9 mouse cellular contexts compared by ENCODE assay signal in the genomic region with DNA sequence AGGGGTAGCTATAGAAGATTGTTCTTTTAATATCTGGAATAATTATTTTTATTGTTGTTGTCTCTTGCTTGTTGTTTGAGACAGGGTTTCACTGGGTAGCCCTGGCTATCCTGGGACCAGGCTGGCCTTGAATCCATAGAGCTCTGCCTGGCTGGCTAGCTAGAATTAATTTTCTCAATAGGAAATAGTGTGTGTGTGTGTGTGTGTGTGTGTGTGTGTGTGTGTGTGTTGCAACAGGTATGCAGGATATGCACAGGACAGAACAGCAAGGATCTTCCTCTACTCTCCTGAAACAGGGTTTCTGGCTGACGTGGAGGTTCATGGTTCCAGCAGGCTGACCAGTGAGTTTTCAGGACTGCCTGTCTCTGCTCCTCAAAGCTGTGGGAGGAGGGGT. TPM values are rescaled to one million over a fixed set of nuclear protein-coding genes. Genes with fewer than 3 reads are reported as not detected.
DNase-seq lines count a peak whose midpoint lies in the region; ATAC-seq lines count a peak whose summit lies in the region.
"Had no signal": no experiment of that assay in that cellular context is flagged by ENCODE, and none has a peak within 500 bp of the region (broad histone marks: within the 10 kb centered on the region; RNA-seq: fewer than 3 reads in every experiment).

No protein-coding gene starts in this region.

- H3K27me3 ChIP-seq in kidney, embryonic 15.5 days = no peaks in the 10 kb centered on the region
- H3K27me3 ChIP-seq in embryonic facial prominence, embryonic 13.5 days = no peaks in the 10 kb centered on the region
- H3K27me3 ChIP-seq in hindbrain, embryonic 16.5 days (replicated peaks; ENCODE audit: control insufficient read depth, insufficient read depth, low read length) = no peaks in the 10 kb centered on the region
- H3K27me3 ChIP-seq in midbrain, embryonic 13.5 days = no peaks in the 10 kb centered on the region

- WGBS in kidney, embryonic 15.5 days = 88% methylated on average over 1 of the region's 1 CpGs
- 71% methylated on average over 1 of the region's 1 CpGs for WGBS in embryonic facial prominence, embryonic 13.5 days
- 45% methylated on average over 1 of the region's 1 CpGs for WGBS in hindbrain, embryonic 16.5 days
- 73% methylated on average over 1 of the region's 1 CpGs for WGBS in midbrain, embryonic 13.5 days

- no peak; the same call in 1 of the 2 replicates for ATAC-seq in kidney, embryonic 15.5 days (replicated peaks; ENCODE audit: low FRiP score)
- ATAC-seq in embryonic facial prominence, embryonic 13.5 days (ENCODE audit: insufficient number of reproducible peaks, insufficient read depth, low FRiP score, low TSS enrichment, low read depth) = 0 out of 2 replicates have a peak, but pooled peaks have one; percentile 43
- ATAC-seq in hindbrain, embryonic 16.5 days = peak; percentile 41
- peak; percentile 55 for ATAC-seq in midbrain, embryonic 13.5 days

- no peaks in the 10 kb centered on the region for H3K36me3 ChIP-seq in kidney, embryonic 15.5 days
- H3K36me3 ChIP-seq in embryonic facial prominence, embryonic 13.5 days = no peaks in the 10 kb centered on the region
- no peaks in the 10 kb centered on the region for H3K36me3 ChIP-seq in hindbrain, embryonic 16.5 days (ENCODE audit: control insufficient read depth, insufficient read depth, low read length)
- no peaks in the 10 kb centered on the region for H3K36me3 ChIP-seq in midbrain, embryonic 13.5 days
- H3K36me3 ChIP-seq: G1E had no signal

- H3K9me3 ChIP-seq in kidney, embryonic 15.5 days (replicated peaks) = no peaks in the 10 kb centered on the region
- H3K9me3 ChIP-seq in embryonic facial prominence, embryonic 13.5 days = no peaks in the 10 kb centered on the region
- H3K9me3 ChIP-seq in hindbrain, embryonic 16.5 days (ENCODE audit: control insufficient read depth, low read length) = no peaks in the 10 kb centered on the region
- no peaks in the 10 kb centered on the region for H3K9me3 ChIP-seq in midbrain, embryonic 13.5 days
- H3K9me3 ChIP-seq: G1E had no signal

- 0 out of 2 replicates have a peak, but pooled peaks cover 3% of the 10 kb centered on the region for H3K4me1 ChIP-seq in kidney, embryonic 15.5 days
- peaks cover 10% of the 10 kb centered on the region; the same call in 1 of the 2 replicates for H3K4me1 ChIP-seq in embryonic facial prominence, embryonic 13.5 days
- no peaks in the 10 kb centered on the region for H3K4me1 ChIP-seq in hindbrain, embryonic 16.5 days (ENCODE audit: control insufficient read depth, insufficient read depth, low read depth, low read length)
- peaks cover 5% of the 10 kb centered on the region for H3K4me1 ChIP-seq in midbrain, embryonic 13.5 days (replicated peaks)

- peak overlapping the region; percentile 70; the same call in 1 of the 2 replicates for H3K27ac ChIP-seq in kidney, embryonic 15.5 days
- 0 out of 2 replicates have a peak overlapping the region, but pooled peaks have one; percentile 44 for H3K27ac ChIP-seq in embryonic facial prominence, embryonic 13.5 days
- no peak overlapping the region for H3K27ac ChIP-seq in hindbrain, embryonic 16.5 days (ENCODE audit: low read depth, low read length)
- no peak overlapping the region for H3K27ac ChIP-seq in midbrain, embryonic 13.5 days

- H3K4me3 ChIP-seq in kidney, embryonic 15.5 days (replicated peaks) = peak overlapping the region; percentile 28
- H3K4me3 ChIP-seq in embryonic facial prominence, embryonic 13.5 days = peak overlapping the region; percentile 28
- H3K4me3 ChIP-seq in hindbrain, embryonic 16.5 days (ENCODE audit: low read length) = peak overlapping the region; percentile 28
- peak overlapping the region; percentile 20; the same call in 1 of the 2 replicates for H3K4me3 ChIP-seq in midbrain, embryonic 13.5 days (replicated peaks)

- H3K9ac ChIP-seq in kidney, embryonic 15.5 days = no peak overlapping the region
- H3K9ac ChIP-seq in embryonic facial prominence, embryonic 13.5 days = peak overlapping the region; percentile 59; the same call in 1 of the 2 replicates
- H3K9ac ChIP-seq in hindbrain, embryonic 16.5 days (ENCODE audit: low read depth, low read length) = peak overlapping the region; percentile 54; the same call in 1 of the 2 replicates
- no peak overlapping the region for H3K9ac ChIP-seq in midbrain, embryonic 13.5 days (replicated peaks)

- no peak for DNase-seq in kidney, adult 11 months
- DNase-seq in spleen, adult 12 weeks (ENCODE audit: low spot score) = no peak
- no peak for DNase-seq in cerebellum, postnatal 25 days
- no peak for DNase-seq in Muller cell, postnatal 12 days (ENCODE audit: inconsistent ontology term)

- peak overlapping the region; percentile 58 for H3K4me2 ChIP-seq in kidney, embryonic 15.5 days
- peak overlapping the region; percentile 59 for H3K4me2 ChIP-seq in embryonic facial prominence, embryonic 13.5 days
- H3K4me2 ChIP-seq in hindbrain, embryonic 16.5 days (ENCODE audit: low read length) = peak overlapping the region; percentile 53
- H3K4me2 ChIP-seq in midbrain, embryonic 13.5 days (replicated peaks) = peak overlapping the region; percentile 61

RNA-seq across cellular contexts. Expression of a gene that starts 1.4 kb away (rescaled TPM):
- 0.76 and 1.2 TPM in 2 replicates for polyA plus RNA-seq in kidney, embryonic 15.5 days (2015; fragmentation: Nextera tagmentation; extraction: Ambion mirVana)
- 0.38 and 0.39 TPM in 2 replicates for polyA plus RNA-seq in embryonic facial prominence, embryonic 13.5 days (2015; fragmentation: Nextera tagmentation; extraction: Ambion mirVana)
- 0.38 and 1.2 TPM in 2 replicates for polyA plus RNA-seq in hindbrain, embryonic 16.5 days (2015; fragmentation: Nextera tagmentation; extraction: Ambion mirVana)
- polyA plus RNA-seq in midbrain, embryonic 13.5 days (2015; fragmentation: Nextera tagmentation; extraction: Ambion mirVana) = 0.40 and 0.44 TPM in 2 replicates
- polyA plus RNA-seq: G1E had no signal

RNA-seq across cellular contexts. Expression of a gene that starts 19.8 kb away (rescaled TPM):
- polyA plus RNA-seq in kidney, embryonic 15.5 days (2015; fragmentation: Nextera tagmentation; extraction: Ambion mirVana) = 0.09 TPM in 1 of 2 replicates, not detected in the other
- polyA plus RNA-seq in embryonic facial prominence, embryonic 13.5 days (2015; fragmentation: Nextera tagmentation; extraction: Ambion mirVana) = not detected in 2 replicates
- not detected in 2 replicates for polyA plus RNA-seq in hindbrain, embryonic 16.5 days (2015; fragmentation: Nextera tagmentation; extraction: Ambion mirVana)
- not detected in 2 replicates for polyA plus RNA-seq in midbrain, embryonic 13.5 days (2015; fragmentation: Nextera tagmentation; extraction: Ambion mirVana)
- polyA plus RNA-seq: G1E had no signal

RNA-seq across cellular contexts. Expression of a gene that starts 30.0 kb away (rescaled TPM):
- polyA plus RNA-seq in kidney, embryonic 15.5 days (2015; fragmentation: Nextera tagmentation; extraction: Ambion mirVana) = 2.3 and 4.8 TPM in 2 replicates
- polyA plus RNA-seq in embryonic facial prominence, embryonic 13.5 days (2015; fragmentation: Nextera tagmentation; extraction: Ambion mirVana) = 0.76 and 2.9 TPM in 2 replicates
- 31.2 and 36.7 TPM in 2 replicates for polyA plus RNA-seq in hindbrain, embryonic 16.5 days (2015; fragmentation: Nextera tagmentation; extraction: Ambion mirVana)
- polyA plus RNA-seq in midbrain, embryonic 13.5 days (2015; fragmentation: Nextera tagmentation; extraction: Ambion mirVana) = 9.2 and 12.8 TPM in 2 replicates
- polyA plus RNA-seq: G1E had no signal

RNA-seq across cellular contexts. Expression of a gene that starts 42.9 kb away (rescaled TPM):
- polyA plus RNA-seq in kidney, embryonic 15.5 days (2015; fragmentation: Nextera tagmentation; extraction: Ambion mirVana) = not detected in 2 replicates
- polyA plus RNA-seq in embryonic facial prominence, embryonic 13.5 days (2015; fragmentation: Nextera tagmentation; extraction: Ambion mirVana) = not detected in 2 replicates
- polyA plus RNA-seq in hindbrain, embryonic 16.5 days (2015; fragmentation: Nextera tagmentation; extraction: Ambion mirVana) = not detected in 2 replicates
- polyA plus RNA-seq in midbrain, embryonic 13.5 days (2015; fragmentation: Nextera tagmentation; extraction: Ambion mirVana) = not detected in 2 replicates
- polyA plus RNA-seq: G1E had no signal

Comparison
In these comparisons a context has a peak if more than half of its experiments do, and no peak if none do; other contexts are left out.
1. H3K27ac ChIP-seq: peak in kidney, embryonic 15.5 days (single experiment) and embryonic facial prominence, embryonic 13.5 days (single experiment); none in hindbrain, embryonic 16.5 days (single experiment) and midbrain, embryonic 13.5 days (single experiment).
2. H3K9ac ChIP-seq: peak in embryonic facial prominence, embryonic 13.5 days (single experiment) and hindbrain, embryonic 16.5 days (single experiment); none in kidney, embryonic 15.5 days (single experiment) and midbrain, embryonic 13.5 days (single experiment).
3. Peak in every context shown above with its lines, with median percentiles within 50 percentile points of each other: H3K4me2 ChIP-seq and H3K4me3 ChIP-seq.